Mouse (Mus musculus) C2C12 (cell line): ENCODE data around the gene Cfap61.

Experiments used
- CTCF ChIP-seq: IDR thresholded peaks from one replicate; pipeline ENCODE4 v1.5.1; 2011; ENCODE audit not compliant: control insufficient read depth, insufficient read depth, insufficient read length
- MAX ChIP-seq: IDR thresholded peaks from one replicate; pipeline ENCODE4 v1.6.1; 2011; ENCODE audit warnings: mild to moderate bottlenecking, control low read depth
- MYOD1 ChIP-seq: IDR thresholded peaks from one replicate; pipeline ENCODE4 v1.6.1; 2011; ENCODE audit warnings: low read depth; ENCODE audit not compliant: control insufficient read depth, insufficient read length
- USF1 ChIP-seq: IDR thresholded peaks from one replicate; pipeline ENCODE4 v1.6.1; 2011; ENCODE audit warnings: low read depth, mild to moderate bottlenecking, control low read depth, moderate library complexity

DNA sequence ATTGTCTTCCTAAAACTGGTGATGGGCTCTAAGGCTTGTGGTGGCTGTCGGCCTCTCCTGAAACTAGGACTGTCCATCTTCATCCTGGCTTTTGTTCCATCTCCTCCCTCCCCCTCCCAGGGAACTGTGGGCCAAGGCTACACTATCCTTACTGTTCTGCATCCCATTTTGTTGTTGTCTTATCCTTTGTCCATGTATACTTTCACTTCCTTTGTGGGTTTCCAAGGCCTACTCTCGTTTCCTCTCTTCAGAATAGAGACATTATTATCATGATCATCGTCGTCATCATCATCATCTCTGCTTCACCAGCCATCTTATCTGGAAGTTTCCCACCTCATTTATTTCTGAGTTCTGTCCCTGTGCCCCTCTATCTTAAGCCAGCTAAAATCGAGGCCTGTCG, 199.7 kb downstream of the Cfap61 start:
- TF ChIP-seq CTCF (no peak), MYOD1 (no peak), USF1 (no peak), MAX (no peak)
